Mouse (Mus musculus) embryonic facial prominence, embryonic 11.5 days (tissue): ENCODE results near the gene Lct. TPM values are rescaled to one million over a fixed set of nuclear protein-coding genes. Genes with fewer than 3 reads are reported as not detected.
"Not testable (repeated sequence)": the region's sequence is repeated elsewhere in the genome, so short reads cannot be mapped to it uniquely, and the experiment has no call there.

Experiments
- ATAC-seq: fragments of 200-750 bp; cut with Nextera tagmentation; replicated peaks from 2 replicates; pipeline ENCODE4 v1.8.0; 2017; ENCODE audit warnings: low read depth; ENCODE audit not compliant: insufficient number of reproducible peaks, low FRiP score, low TSS enrichment
- DNase-seq: peaks from one replicate; pipeline ENCODE4 v3.0.0-alpha.2; 2015; ENCODE audit warnings: low spot score
- H3K27ac ChIP-seq: fragments of 300-500 bp; sonication (generic); replicated peaks from 2 replicates; pipeline ENCODE4 v1.5.1; 2014; ENCODE audit warnings: mild to moderate bottlenecking, low read depth, low read length, control low read depth
- H3K27me3 ChIP-seq: fragments of 300-500 bp; sonication (generic); 2 replicates; pipeline ENCODE4 v1.6.1; 2014; ENCODE audit warnings: mild to moderate bottlenecking, low read length, moderate library complexity, mixed read lengths; ENCODE audit not compliant: control insufficient read depth, insufficient read depth
- H3K36me3 ChIP-seq: fragments of 300-500 bp; sonication (generic); replicated peaks from 2 replicates; pipeline ENCODE4 v1.6.1; 2014; ENCODE audit warnings: low read depth, mild to moderate bottlenecking, low read length, moderate library complexity, mixed read lengths; ENCODE audit not compliant: control insufficient read depth, insufficient read depth
- H3K4me1 ChIP-seq: fragments of 300-500 bp; sonication (generic); 2 replicates; pipeline ENCODE4 v1.6.1; 2014; ENCODE audit warnings: low read length, mixed read lengths; ENCODE audit not compliant: control insufficient read depth, insufficient read depth
- H3K4me2 ChIP-seq: fragments of 300-500 bp; sonication (generic); 2 replicates; pipeline ENCODE4 v1.6.1; 2014; ENCODE audit warnings: low read depth, mild to moderate bottlenecking, control low read depth, low read length, moderate library complexity
- H3K4me3 ChIP-seq: fragments of 300-500 bp; sonication (generic); 2 replicates; pipeline ENCODE4 v1.5.1; 2014; ENCODE audit warnings: low read depth, low read length, control low read depth
- H3K9ac ChIP-seq: fragments of 300-500 bp; sonication (generic); replicated peaks from 2 replicates; pipeline ENCODE4 v1.6.1; 2014; ENCODE audit warnings: mild to moderate bottlenecking, control low read depth, low read length
- H3K9me3 ChIP-seq: fragments of 300-500 bp; sonication (generic); replicated peaks from 2 replicates; pipeline ENCODE4 v1.6.1; 2016; ENCODE audit warnings: mild to moderate bottlenecking, low read length, inconsistent platforms, mixed read lengths; ENCODE audit not compliant: control insufficient read depth
- WGBS: fragments of 180-500 bp; shearing (Covaris S2); extraction: QIAGEN DNeasy Blood & Tissue Kit; methylation state at CpG from one replicate; pipeline ENCODE4 v1.1.7; 2014; 5-methylcytosine and 5-hydroxymethylcytosine counted together
- polyA plus RNA-seq: library from polyadenylated mRNA; unstranded; fragments of >200 nt; fragmentation: Nextera tagmentation; extraction: Ambion mirVana; gene quantifications from 2 replicates; pipeline ENCODE4 v1.2.1, GENCODE M21; 2014

The Lct gene
- polyA plus RNA-seq, 1 experiment from 2014 or later, result 0.18 TPM

GRCm38 (mm10) chr1:128267061-128267460 is 61.1 kb downstream of the Lct start:
- not testable (repeated sequence) for H3K36me3 ChIP-seq, H3K4me3 ChIP-seq, ATAC-seq, H3K9ac ChIP-seq, H3K9me3 ChIP-seq, DNase-seq, H3K27ac ChIP-seq, H3K4me2 ChIP-seq, H3K4me1 ChIP-seq, H3K27me3 ChIP-seq
- WGBS, result 87% methylated on average over 7 of the region's 7 CpGs

- peak overlapping the region; percentile 70; the same call in 1 of the 2 replicates for H3K27ac ChIP-seq
- DNase-seq, result peak; percentile 12
- peak overlapping the region; percentile 78 for H3K4me3 ChIP-seq
Measured at GRCm38 (mm10) chr1:128244727-128245355, 83.3 kb downstream of the Lct start.

GRCm38 (mm10) chr1:128243996-128244726 is 84.0 kb downstream of the Lct start:
- WGBS, result under 1% methylated on average over 71 of the region's 71 CpGs
- Histone ChIP-seq H3K27ac (peak overlapping the region; percentile 70), H3K36me3 (no peaks in the 10 kb centered on the region), H3K4me1 (no peaks in the 10 kb centered on the region), H3K9ac (peak overlapping the region; percentile 79), H3K27me3 (no peaks in the 10 kb centered on the region), H3K4me3 (peak overlapping the region; percentile 78), H3K9me3 (no peaks in the 10 kb centered on the region), H3K4me2 (peak overlapping the region; percentile 93)
- ATAC-seq, result peak; percentile 90
- peak; percentile 99 for DNase-seq

More at GRCm38 (mm10) chr1:128244727-128245355, 83.3 kb downstream of the Lct start:
- WGBS, result 2% methylated on average over 19 of the region's 19 CpGs
- peak; percentile 54; the same call in 1 of the 2 replicates for ATAC-seq
- H3K4me2 ChIP-seq, result peak overlapping the region; percentile 93
- peak overlapping the region; percentile 79 for H3K9ac ChIP-seq
- H3K36me3 ChIP-seq, result no peaks in the 10 kb centered on the region
- no peaks in the 10 kb centered on the region for H3K4me1 ChIP-seq
- no peaks in the 10 kb centered on the region for H3K9me3 ChIP-seq
- H3K27me3 ChIP-seq, result no peaks in the 10 kb centered on the region

- peak within 1 kb of the TSS; percentile 93 for H3K4me2 ChIP-seq
- WGBS, result 9% methylated on average over 10 of the region's 10 CpGs
- DNase-seq, result no peak
- H3K4me3 ChIP-seq, result peak within 1 kb of the TSS; percentile 78
- H3K9ac ChIP-seq, result peak within 1 kb of the TSS; percentile 79
- H3K36me3 ChIP-seq, result no peaks in the 10 kb centered on the region
- peak within 1 kb of the TSS; percentile 70 for H3K27ac ChIP-seq
- H3K4me1 ChIP-seq, result no peaks in the 10 kb centered on the region
- no peaks in the 10 kb centered on the region for H3K27me3 ChIP-seq
- ATAC-seq, result peak; percentile 27; the same call in 1 of the 2 replicates
- no peaks in the 10 kb centered on the region for H3K9me3 ChIP-seq
Measured at GRCm38 (mm10) chr1:128243627-128243995, 84.5 kb downstream of the Lct start, which contains the start of gene Ubxn4. Gene Ubxn4, plus strand, starts transcription at chr1:128243964.

GRCm38 (mm10) chr1:128235181-128235580 is 92.9 kb downstream of the Lct start:
- Histone ChIP-seq H3K9me3 (no peaks in the 10 kb centered on the region), H3K36me3 (peaks cover 3% of the 10 kb centered on the region; the same call in 1 of the 2 replicates), H3K4me1 (no peaks in the 10 kb centered on the region), H3K9ac (no peak overlapping the region), H3K4me3 (no peak overlapping the region), H3K4me2 (no peak overlapping the region), H3K27me3 (no peaks in the 10 kb centered on the region), H3K27ac (no peak overlapping the region)
- no peak for DNase-seq
- no peak for ATAC-seq
- WGBS, result 92% methylated on average over 4 of the region's 4 CpGs

Other genes starting within 250 kb of the Lct start
- 14.1 and 17.5 TPM in 2 replicates for gene Zranb3, start 225.3 kb downstream of the Lct start, polyA plus RNA-seq
- 87.3 and 93.8 TPM in 2 replicates for gene R3hdm1, start 225.0 kb downstream of the Lct start, polyA plus RNA-seq
- 58.1 and 59.4 TPM in 2 replicates for gene Ubxn4, start 84.4 kb downstream of the Lct start, polyA plus RNA-seq
- 347 and 357 TPM in 2 replicates for gene Mcm6, start 31.3 kb upstream of the Lct start, polyA plus RNA-seq
- 123 and 126 TPM in 2 replicates for gene Dars, start 89.0 kb upstream of the Lct start, polyA plus RNA-seq